Mouse (Mus musculus): ENCODE measurements around the gene Gm6377.

GRCm38 (mm10) chrX:109191436-109191835, 5.1 kb upstream of the Gm6377 start:
- TF ChIP-seq CTCF (IDR thresholded peaks at IDR 0.05; ENCODE audit: extremely low read depth, insufficient read depth, insufficient read length, insufficient replicate concordance) = no peak
- TF ChIP-seq POLR2A (IDR thresholded peaks at IDR 0.05; ENCODE audit: low read depth, low read length) = no peak

Measured in spleen, adult 2 months (tissue).